Mouse (Mus musculus) forebrain, embryonic 12.5 days (tissue): ENCODE measurements around the gene Trappc5. TPM values are rescaled to one million over a fixed set of nuclear protein-coding genes. Genes with fewer than 3 reads are reported as not detected.

Source experiments
- ATAC-seq: fragments of 200-750 bp; cut with Nextera tagmentation; 2 replicates; pipeline ENCODE4 v1.8.0; 2017; ENCODE audit warnings: moderate TSS enrichment; ENCODE audit not compliant: low FRiP score
- H3K27ac ChIP-seq: fragments of 300-500 bp; sonication (generic); 2 replicates; pipeline ENCODE4 v1.5.1; 2016; ENCODE audit warnings: mild to moderate bottlenecking
- H3K27me3 ChIP-seq: fragments of 300-500 bp; sonication (generic); 2 replicates; pipeline ENCODE4 v1.6.1; 2016; ENCODE audit warnings: mild to moderate bottlenecking
- H3K36me3 ChIP-seq: fragments of 300-500 bp; sonication (generic); replicated peaks from 2 replicates; pipeline ENCODE4 v1.6.1; 2016; ENCODE audit warnings: mild to moderate bottlenecking
- H3K4me1 ChIP-seq: fragments of 300-500 bp; sonication (generic); 2 replicates; pipeline ENCODE4 v1.6.1; 2016
- H3K4me2 ChIP-seq: fragments of 300-500 bp; sonication (generic); 2 replicates; pipeline ENCODE4 v1.6.1; 2016; ENCODE audit warnings: mild to moderate bottlenecking, moderate library complexity
- H3K4me3 ChIP-seq: fragments of 300-500 bp; sonication (generic); replicated peaks from 2 replicates; pipeline ENCODE4 v1.5.1; 2016; ENCODE audit warnings: mild to moderate bottlenecking
- H3K9ac ChIP-seq: fragments of 300-500 bp; sonication (generic); 2 replicates; pipeline ENCODE4 v1.6.1; 2016; ENCODE audit warnings: mild to moderate bottlenecking
- H3K9me3 ChIP-seq: fragments of 300-500 bp; sonication (generic); 2 replicates; pipeline ENCODE4 v1.6.1; 2016
- WGBS: fragments of 180-500 bp; shearing (Covaris S2); methylation state at CpG from one replicate; pipeline ENCODE4 v1.1.7; 2016; 5-methylcytosine and 5-hydroxymethylcytosine counted together
- polyA plus RNA-seq: library from polyadenylated mRNA; unstranded; fragments of >200 nt; fragmentation: Nextera tagmentation; extraction: Ambion mirVana; gene quantifications from 2 replicates; pipeline ENCODE4 v1.2.1, GENCODE M21; 2016

The Trappc5 gene
- polyA plus RNA-seq, 1 experiment from 2014 or later: 44.6 TPM

- no peaks in the 10 kb centered on the region for H3K9me3 ChIP-seq
- WGBS: 88% methylated on average over 12 of the region's 12 CpGs
- no peak overlapping the region for H3K4me2 ChIP-seq
- H3K27me3 ChIP-seq: no peaks in the 10 kb centered on the region
- H3K36me3 ChIP-seq: no peaks in the 10 kb centered on the region
- no peak overlapping the region for H3K27ac ChIP-seq
- no peaks in the 10 kb centered on the region for H3K4me1 ChIP-seq
- ATAC-seq: no peak
- no peak overlapping the region for H3K9ac ChIP-seq
- no peak overlapping the region for H3K4me3 ChIP-seq
These were observed 41.3 kb downstream of the Trappc5 start for GRCm38 (mm10) chr8:3717321-3717954.

- Histone ChIP-seq H3K9ac (no peak overlapping the region), H3K4me3 (no peak overlapping the region), H3K4me2 (no peak overlapping the region), H3K27me3 (no peaks in the 10 kb centered on the region), H3K27ac (no peak overlapping the region), H3K9me3 (no peaks in the 10 kb centered on the region), H3K36me3 (no peaks in the 10 kb centered on the region), H3K4me1 (no peaks in the 10 kb centered on the region)
- ATAC-seq: peak; percentile 33; the same call in 1 of the 2 replicates
- 17% methylated on average over 14 of the region's 14 CpGs for WGBS
These were observed 42.5 kb downstream of the Trappc5 start for GRCm38 (mm10) chr8:3718559-3718958.

GRCm38 (mm10) chr8:3720551-3720950 lies 44.5 kb downstream of the Trappc5 start, which contains the start of gene Clec4g:
Gene Clec4g (minus strand): TSS chr8:3720651.
- Histone ChIP-seq H3K9ac (no peak within 1 kb of the TSS), H3K36me3 (no peaks in the 10 kb centered on the region), H3K27me3 (no peaks in the 10 kb centered on the region), H3K9me3 (no peaks in the 10 kb centered on the region), H3K4me3 (no peak within 1 kb of the TSS), H3K4me1 (no peaks in the 10 kb centered on the region), H3K27ac (no peak within 1 kb of the TSS), H3K4me2 (no peak within 1 kb of the TSS)
- WGBS: 78% methylated on average over 5 of the region's 5 CpGs
- ATAC-seq: no peak

- Histone ChIP-seq H3K9ac (no peak overlapping the region), H3K9me3 (no peaks in the 10 kb centered on the region), H3K27me3 (no peaks in the 10 kb centered on the region), H3K4me2 (no peak overlapping the region), H3K27ac (no peak overlapping the region), H3K4me1 (no peaks in the 10 kb centered on the region), H3K36me3 (no peaks in the 10 kb centered on the region), H3K4me3 (no peak overlapping the region)
- ATAC-seq: no peak
- 36% methylated on average over 1 of the region's 1 CpGs for WGBS
These were observed 44.9 kb downstream of the Trappc5 start for GRCm38 (mm10) chr8:3721041-3721440.

Other genes starting within 250 kb of the Trappc5 start
- 3.7 and 4.4 TPM in 2 replicates for gene Pex11g, start 208.6 kb upstream of the Trappc5 start, polyA plus RNA-seq
- gene Tex45, start 205.4 kb upstream of the Trappc5 start, polyA plus RNA-seq: not detected in 2 replicates
- 69.3 and 78.4 TPM in 2 replicates for gene Zfp358, start 183.2 kb upstream of the Trappc5 start, polyA plus RNA-seq
- 68.5 and 72.4 TPM in 2 replicates for gene Mcoln1, start 175.8 kb upstream of the Trappc5 start, polyA plus RNA-seq
- gene Pnpla6, start 160.9 kb upstream of the Trappc5 start, polyA plus RNA-seq: 22.7 and 24.2 TPM in 2 replicates
- 2.9 and 3.1 TPM in 2 replicates for gene C330021F23Rik, start 108.3 kb upstream of the Trappc5 start, polyA plus RNA-seq
- gene Camsap3, start 89.0 kb upstream of the Trappc5 start, polyA plus RNA-seq: 20.3 and 24.0 TPM in 2 replicates
- gene Xab2, start 55.0 kb upstream of the Trappc5 start, polyA plus RNA-seq: 65.8 and 68.7 TPM in 2 replicates
- 115 and 121 TPM in 2 replicates for gene Pet100, start 54.8 kb upstream of the Trappc5 start, polyA plus RNA-seq
- 0.43 TPM in 1 of 2 replicates, not detected in the other for gene Pcp2, start 50.8 kb upstream of the Trappc5 start, polyA plus RNA-seq
- 28.7 and 29.3 TPM in 2 replicates for gene Stxbp2, start 45.3 kb upstream of the Trappc5 start, polyA plus RNA-seq
- 0.32 and 0.46 TPM in 2 replicates for gene Retn, start 20.5 kb upstream of the Trappc5 start, polyA plus RNA-seq
- gene Mcemp1, start 10.5 kb upstream of the Trappc5 start, polyA plus RNA-seq: 0.13 TPM in 1 of 2 replicates, not detected in the other
- gene Fcor, start 3.9 kb upstream of the Trappc5 start, polyA plus RNA-seq: 6.7 and 7.0 TPM in 2 replicates
- gene Fcer2a, start 17.9 kb downstream of the Trappc5 start, polyA plus RNA-seq: 0.35 and 0.89 TPM in 2 replicates
- gene Clec4g, start 44.4 kb downstream of the Trappc5 start, polyA plus RNA-seq: not detected in 2 replicates
- gene Cd209a, start 72.7 kb downstream of the Trappc5 start, polyA plus RNA-seq: not detected in 2 replicates
- gene Cd209e, start 178.0 kb downstream of the Trappc5 start, polyA plus RNA-seq: not detected in 2 replicates
- gene Cd209d, start 202.3 kb downstream of the Trappc5 start, polyA plus RNA-seq: not detected in 2 replicates